Mouse (Mus musculus) ES-E14 (cell line): Measurements from ENCODE around the gene Kat2a. TPM values are rescaled to one million over a fixed set of nuclear protein-coding genes. Genes with fewer than 3 reads are reported as not detected.

Source experiments
- DNase-seq: peaks from one replicate; pipeline ENCODE4 v3.0.0-alpha.2; 2013; ENCODE audit warnings: low read depth, low spot score
- H3K27ac ChIP-seq: 2 replicates; pipeline ENCODE4 v1.5.1; 2012; ENCODE audit warnings: low read depth, mild to moderate bottlenecking, low read length, moderate library complexity, mixed read lengths; ENCODE audit not compliant: poor library complexity, insufficient read depth, severe bottlenecking
- H3K36me3 ChIP-seq: 2 replicates; pipeline ENCODE4 v1.6.1; 2012; ENCODE audit warnings: mild to moderate bottlenecking, low read length, moderate library complexity, mixed read lengths; ENCODE audit not compliant: control insufficient read depth, poor library complexity, insufficient read depth, severe bottlenecking
- H3K4me1 ChIP-seq, 2 experiments: fragments of 150-350 bp in 1 of 2; sonication (generic) in 1 of 2; 2 replicates each; pipeline ENCODE4 v1.6.1; 2012; ENCODE audit warnings: low read length in 2 of 2, mild to moderate bottlenecking in 1 of 2, mixed read lengths in 1 of 2; ENCODE audit not compliant: control insufficient read depth in 2 of 2, insufficient read depth in 2 of 2, poor library complexity in 1 of 2
- H3K4me3 ChIP-seq, 2 experiments: fragments of 150-350 bp in 1 of 2; sonication (generic) in 1 of 2; 2 replicates each; pipeline ENCODE4 v1.5.1; 2012; ENCODE audit warnings: low read length in 2 of 2, low read depth in 1 of 2, mild to moderate bottlenecking in 1 of 2, mixed read lengths in 1 of 2; ENCODE audit not compliant: insufficient read depth in 1 of 2, poor library complexity in 1 of 2, severe bottlenecking in 1 of 2
- H3K9ac ChIP-seq: 2 replicates; pipeline ENCODE4 v1.6.1; 2012; ENCODE audit warnings: low read depth, mild to moderate bottlenecking, low read length, mixed read lengths; ENCODE audit not compliant: poor library complexity, insufficient read depth, severe bottlenecking
- H3K9me3 ChIP-seq: fragments of 150-350 bp; sonication (generic); 2 replicates; pipeline ENCODE4 v1.6.1; 2012; ENCODE audit warnings: low read depth, mild to moderate bottlenecking, low read length; ENCODE audit not compliant: control insufficient read depth, insufficient read depth
- CHD2 ChIP-seq: IDR thresholded peaks from 2 replicates; pipeline ENCODE4 v1.6.1; 2014; ENCODE audit warnings: mild to moderate bottlenecking, low read depth, low read length, inconsistent platforms
- HCFC1 ChIP-seq: IDR thresholded peaks from 2 replicates; pipeline ENCODE4 v1.6.1; 2012; ENCODE audit warnings: low read length, inconsistent platforms, borderline replicate concordance; ENCODE audit not compliant: insufficient read depth
- MAFK ChIP-seq: IDR thresholded peaks from 2 replicates; pipeline ENCODE4 v1.6.1; 2014; ENCODE audit warnings: mild to moderate bottlenecking, low read depth, low read length, inconsistent platforms; ENCODE audit not compliant: insufficient read depth
- ZC3H11A ChIP-seq: IDR thresholded peaks from 2 replicates; pipeline ENCODE4 v1.6.1; 2012; ENCODE audit warnings: low read depth, mild to moderate bottlenecking, inconsistent platforms, low read length, borderline replicate concordance
- ZNF384 ChIP-seq: IDR thresholded peaks from 2 replicates; pipeline ENCODE4 v1.6.1; 2012; ENCODE audit warnings: low read depth, low read length, inconsistent platforms
- in situ Hi-C, 2 experiments: fragments of 600-800 bp; cut with MboI; formaldehyde crosslinking; loops; one replicate each; pipeline ENCODE4 v1.15.1; 2025; ENCODE audit warnings: low sequenced_read_pairs in 2 of 2, inconsistent platforms in 1 of 2; ENCODE audit not compliant: unreplicated experiment in 2 of 2
- total RNA-seq: library from RNA; depleted of rRNA; stranded (reverse); fragments of 300-350 nt; gene quantifications from 2 replicates; pipeline ENCODE4 v1.2.3, GENCODE M21; 2012

Gene Kat2a
- total RNA-seq, 1 experiment, result 44.4 TPM

DNA sequence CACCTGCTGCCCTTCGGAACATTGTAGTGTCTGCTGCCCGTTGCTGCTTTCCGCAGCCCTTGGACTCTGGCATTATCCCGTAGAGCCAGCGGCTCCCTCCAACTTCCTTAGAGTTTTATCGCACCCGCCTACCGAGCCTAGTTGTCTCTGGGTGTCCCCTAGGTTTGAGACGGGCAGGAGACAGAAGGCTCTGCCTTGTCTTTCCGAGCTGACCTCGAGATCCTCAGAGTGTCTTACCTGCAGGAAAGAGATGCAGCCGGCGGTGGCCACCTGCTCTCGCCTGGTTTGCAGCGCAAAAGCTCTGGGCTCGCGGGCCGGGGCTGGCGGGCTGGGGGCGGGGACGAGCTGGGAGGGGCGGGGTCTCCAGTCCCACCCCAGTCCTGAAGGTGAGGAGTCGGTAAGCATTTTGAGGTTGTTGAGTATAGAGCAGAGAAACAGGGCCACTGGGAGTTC lies 20.1 kb downstream of the Kat2a start, which contains the start of gene Zfp385c:
Gene Zfp385c, minus strand, starts transcription at position 292 of the 453 bp plus-strand sequence.
- Histone ChIP-seq H3K9ac (no peak within 1 kb of the TSS), H3K27ac (no peak within 1 kb of the TSS), H3K36me3 (no peaks in the 10 kb centered on the region), H3K4me3 (peak within 1 kb of the TSS; percentile 55 to 67), H3K4me1 (peaks cover 0 to 14% of the 10 kb centered on the region in 2 experiments; a peak in 2 of 4 replicates), H3K9me3 (no peaks in the 10 kb centered on the region)
- no peak for DNase-seq
- TF ChIP-seq ZC3H11A (no peak), CHD2 (no peak), MAFK (no peak), HCFC1 (no peak)
- in situ Hi-C loops, result no loop called here

DNA sequence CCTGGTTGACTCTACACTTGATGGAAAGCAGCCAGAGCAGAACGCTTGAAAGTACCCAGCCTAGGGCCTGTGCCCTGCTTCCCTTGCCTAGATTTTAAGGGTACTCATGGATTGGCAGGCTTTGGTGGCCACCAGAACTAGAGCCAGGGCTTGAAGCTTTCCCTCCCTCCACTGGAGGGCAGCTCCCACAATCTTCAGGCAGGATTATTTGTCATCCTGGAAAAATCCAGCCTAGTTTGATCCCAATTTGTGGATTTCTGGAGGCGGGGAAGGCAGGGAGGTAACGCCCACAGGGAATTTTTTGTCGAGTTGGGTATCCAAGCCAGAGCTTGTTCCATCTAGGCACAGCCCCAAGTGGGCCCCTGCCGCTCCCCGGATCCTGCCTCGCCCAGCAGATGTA lies 21.9 kb downstream of the Kat2a start:
- H3K4me1 ChIP-seq, result peaks cover 0 to 12% of the 10 kb centered on the region in 2 experiments; a peak in 2 of 4 replicates
- H3K27ac ChIP-seq, result no peak overlapping the region
- in situ Hi-C loops, result no loop called here
- no peak for TF ChIP-seq MAFK
- TF ChIP-seq HCFC1, result no peak
- no peak for TF ChIP-seq ZC3H11A
- TF ChIP-seq CHD2, result no peak
- no peak for TF ChIP-seq ZNF384
- no peak for DNase-seq
- H3K4me3 ChIP-seq, result no peak overlapping the region
- no peaks in the 10 kb centered on the region for H3K36me3 ChIP-seq
- no peak overlapping the region for H3K9ac ChIP-seq
- H3K9me3 ChIP-seq, result no peaks in the 10 kb centered on the region

DNA sequence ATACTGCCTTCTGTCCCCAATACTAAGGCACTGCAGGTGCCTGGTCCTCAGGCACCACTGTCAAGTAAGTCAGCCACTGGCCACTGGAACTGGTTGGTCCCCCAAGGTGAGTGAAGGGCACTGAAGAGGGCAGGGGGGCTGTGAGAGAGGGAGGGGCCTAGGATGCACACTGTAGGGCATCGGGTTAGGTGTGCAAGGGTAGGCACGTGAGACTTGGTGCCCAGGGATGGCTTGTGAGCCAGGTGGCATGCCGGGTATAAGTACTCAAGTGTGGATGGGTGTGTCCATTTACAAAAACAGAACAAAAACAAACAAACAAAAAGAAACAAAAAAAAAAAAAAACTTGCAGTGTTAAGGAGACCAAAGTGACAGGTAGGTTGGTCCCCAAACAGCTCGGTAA lies 23.8 kb downstream of the Kat2a start:
- Histone ChIP-seq H3K36me3 (no peaks in the 10 kb centered on the region), H3K4me1 (peaks cover 0 to 15% of the 10 kb centered on the region in 2 experiments; a peak in 2 of 4 replicates), H3K9me3 (no peaks in the 10 kb centered on the region), H3K4me3 (no peak overlapping the region), H3K9ac (no peak overlapping the region), H3K27ac (no peak overlapping the region)
- DNase-seq, result no peak
- TF ChIP-seq MAFK (no peak), HCFC1 (no peak), CHD2 (no peak)
- in situ Hi-C loops, result no loop called here

DNA sequence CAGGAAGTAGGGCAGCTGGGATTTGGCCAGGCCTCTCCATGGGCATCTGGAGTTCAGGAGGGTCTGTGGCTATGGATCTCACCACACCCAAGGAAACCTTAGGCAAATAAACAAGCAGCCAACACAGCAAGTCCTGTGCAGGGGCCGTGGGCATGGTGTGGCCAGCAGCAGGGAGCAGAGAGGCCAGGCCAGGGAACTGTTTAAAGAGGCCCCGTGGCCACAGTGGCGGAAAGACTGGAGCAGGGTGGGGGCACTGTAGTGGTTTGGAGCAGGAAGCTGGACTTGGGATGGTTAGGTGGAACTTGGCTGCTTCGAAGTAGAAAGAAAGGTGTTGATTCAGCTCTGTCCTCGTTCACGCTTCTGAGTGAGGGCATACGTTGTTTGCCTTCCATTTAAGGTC lies 25.0 kb downstream of the Kat2a start:
- TF ChIP-seq HCFC1 (no peak), ZNF384 (no peak), MAFK (no peak), CHD2 (no peak), ZC3H11A (no peak)
- H3K4me1 ChIP-seq, result peaks cover 0 to 18% of the 10 kb centered on the region in 2 experiments; a peak in 2 of 4 replicates
- no peaks in the 10 kb centered on the region for H3K36me3 ChIP-seq
- H3K4me3 ChIP-seq, result no peak overlapping the region
- in situ Hi-C loops, result no loop called here
- no peak overlapping the region for H3K9ac ChIP-seq
- no peak for DNase-seq
- H3K27ac ChIP-seq, result no peak overlapping the region
- no peaks in the 10 kb centered on the region for H3K9me3 ChIP-seq

DNA sequence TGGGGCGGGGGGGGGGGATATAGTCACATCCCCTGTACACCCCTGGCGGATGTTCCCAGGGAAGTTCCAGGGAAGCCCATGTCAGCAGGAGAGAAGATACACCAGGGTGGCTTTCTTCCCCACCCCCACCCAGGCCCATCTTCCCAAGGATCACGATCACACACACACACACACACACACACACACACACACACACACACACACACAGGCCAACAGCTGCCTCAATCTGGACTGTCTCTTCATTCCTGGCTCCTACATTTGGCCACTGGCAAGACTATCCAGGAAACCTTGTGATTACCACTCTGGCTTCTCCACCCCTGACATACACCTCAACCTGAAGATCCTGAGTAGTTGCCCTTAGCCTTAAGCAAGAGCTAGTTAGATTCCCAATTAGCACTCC lies 26.9 kb downstream of the Kat2a start:
- Histone ChIP-seq H3K27ac (no peak overlapping the region), H3K36me3 (no peaks in the 10 kb centered on the region), H3K4me3 (no peak overlapping the region), H3K9ac (no peak overlapping the region), H3K4me1 (peaks cover 0 to 23% of the 10 kb centered on the region in 2 experiments; a peak in 2 of 4 replicates), H3K9me3 (no peaks in the 10 kb centered on the region)
- TF ChIP-seq ZNF384 (no peak), CHD2 (no peak), MAFK (no peak), ZC3H11A (no peak), HCFC1 (no peak)
- in situ Hi-C loops, result no loop called here
- DNase-seq, result no peak
